Mouse (Mus musculus): Measurements from ENCODE around the gene Mllt1. TPM values are rescaled to one million over a fixed set of nuclear protein-coding genes. Genes with fewer than 3 reads are reported as not detected.

Mllt1 gene
- 19.2 and 21.3 TPM in 2 replicates for polyA plus RNA-seq (2014; fragmentation: Nextera tagmentation; extraction: Ambion mirVana)

GRCm38 (mm10) chr17:56935363-56936131 lies at the start of gene Mllt1:
Gene Mllt1, minus strand, starts transcription at chr17:56935415.
- H3K4me3 ChIP-seq (ENCODE audit: low read depth, low read length) = peak within 1 kb of the TSS; percentile 92
- no peaks in the 10 kb centered on the region for H3K36me3 ChIP-seq (ENCODE audit: control insufficient read depth, insufficient read depth, low read length)
- ATAC-seq (replicated peaks; ENCODE audit: low FRiP score) (peak; percentile 98), DNase-seq (ENCODE audit: low spot score) (peak; percentile 100)
- H3K4me2 ChIP-seq = peak within 1 kb of the TSS; percentile 73
- 3% methylated on average over 76 of the region's 76 CpGs for WGBS
- H3K9me3 ChIP-seq (ENCODE audit: control insufficient read depth, low read length) = no peaks in the 10 kb centered on the region
- peak within 1 kb of the TSS; percentile 64; the same call in 1 of the 2 replicates for H3K27ac ChIP-seq (ENCODE audit: low read depth, low read length)
- H3K9ac ChIP-seq (ENCODE audit: low read depth, low read length) = peak within 1 kb of the TSS; percentile 92
- peaks cover 20% of the 10 kb centered on the region for H3K4me1 ChIP-seq (replicated peaks; ENCODE audit: control insufficient read depth, insufficient read depth, low read length)
- H3K27me3 ChIP-seq (replicated peaks; ENCODE audit: control insufficient read depth, insufficient read depth, low read length) = no peaks in the 10 kb centered on the region

- Histone ChIP-seq H3K4me3 (ENCODE audit: low read depth, low read length) (no peak overlapping the region), H3K36me3 (ENCODE audit: control insufficient read depth, insufficient read depth, low read length) (no peaks in the 10 kb centered on the region), H3K27me3 (replicated peaks; ENCODE audit: control insufficient read depth, insufficient read depth, low read length) (no peaks in the 10 kb centered on the region), H3K9me3 (ENCODE audit: control insufficient read depth, low read length) (no peaks in the 10 kb centered on the region), H3K4me2 (no peak overlapping the region), H3K4me1 (replicated peaks; ENCODE audit: control insufficient read depth, insufficient read depth, low read length) (no peaks in the 10 kb centered on the region), H3K27ac (ENCODE audit: low read depth, low read length) (no peak overlapping the region), H3K9ac (ENCODE audit: low read depth, low read length) (no peak overlapping the region)
- DNase-seq (ENCODE audit: low spot score) = no peak
- 67% methylated on average over 9 of the region's 9 CpGs for WGBS
- ATAC-seq (replicated peaks; ENCODE audit: low FRiP score) = no peak
Observed at GRCm38 (mm10) chr17:56984886-56985285, 49.7 kb upstream of the Mllt1 start.

DNA sequence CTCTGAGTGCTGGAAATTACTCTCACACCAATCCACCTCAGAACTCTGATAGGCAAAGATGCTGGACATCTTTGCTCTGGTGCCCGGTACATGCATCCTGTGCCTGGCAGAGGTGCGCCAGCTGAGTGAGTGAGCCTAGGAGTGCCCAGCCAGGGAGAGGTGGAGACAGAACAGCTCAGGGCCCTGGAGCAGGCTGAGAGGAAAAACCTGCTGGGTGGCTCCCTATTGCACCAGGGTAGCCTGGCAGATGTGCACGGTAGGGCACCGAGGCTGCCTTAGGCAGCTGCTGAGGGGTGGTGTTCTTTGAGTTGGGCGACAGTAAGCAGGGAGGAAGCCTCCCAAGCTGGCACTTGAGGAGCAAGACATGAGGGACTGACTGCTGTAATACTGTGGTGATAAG lies 46.8 kb upstream of the Mllt1 start, which contains the start of gene Acer1:
TSS of gene Acer1 (minus strand) at position 114 of the 400 bp plus-strand sequence.
- Histone ChIP-seq H3K4me3 (ENCODE audit: low read depth, low read length) (no peak within 1 kb of the TSS), H3K27ac (ENCODE audit: low read depth, low read length) (no peak within 1 kb of the TSS), H3K9me3 (ENCODE audit: control insufficient read depth, low read length) (no peaks in the 10 kb centered on the region), H3K9ac (ENCODE audit: low read depth, low read length) (no peak within 1 kb of the TSS), H3K36me3 (ENCODE audit: control insufficient read depth, insufficient read depth, low read length) (no peaks in the 10 kb centered on the region), H3K4me1 (replicated peaks; ENCODE audit: control insufficient read depth, insufficient read depth, low read length) (no peaks in the 10 kb centered on the region), H3K27me3 (replicated peaks; ENCODE audit: control insufficient read depth, insufficient read depth, low read length) (no peaks in the 10 kb centered on the region), H3K4me2 (no peak within 1 kb of the TSS)
- DNase-seq (ENCODE audit: low spot score) = no peak
- no peak for ATAC-seq (replicated peaks; ENCODE audit: low FRiP score)
- WGBS = 69% methylated on average over 5 of the region's 5 CpGs

- H3K36me3 ChIP-seq (ENCODE audit: control insufficient read depth, insufficient read depth, low read length) = no peaks in the 10 kb centered on the region
- ATAC-seq (replicated peaks; ENCODE audit: low FRiP score) (no peak), DNase-seq (ENCODE audit: low spot score) (no peak)
- H3K4me3 ChIP-seq (ENCODE audit: low read depth, low read length) = no peak overlapping the region
- no peak overlapping the region for H3K9ac ChIP-seq (ENCODE audit: low read depth, low read length)
- no peak overlapping the region for H3K27ac ChIP-seq (ENCODE audit: low read depth, low read length)
- WGBS = 66% methylated on average over 7 of the region's 7 CpGs
- H3K9me3 ChIP-seq (ENCODE audit: control insufficient read depth, low read length) = no peaks in the 10 kb centered on the region
- H3K27me3 ChIP-seq (replicated peaks; ENCODE audit: control insufficient read depth, insufficient read depth, low read length) = no peaks in the 10 kb centered on the region
- H3K4me1 ChIP-seq (replicated peaks; ENCODE audit: control insufficient read depth, insufficient read depth, low read length) = no peaks in the 10 kb centered on the region
- no peak overlapping the region for H3K4me2 ChIP-seq
Observed at GRCm38 (mm10) chr17:56981049-56981448, 45.8 kb upstream of the Mllt1 start.

- Histone ChIP-seq H3K36me3 (ENCODE audit: control insufficient read depth, insufficient read depth, low read length) (no peaks in the 10 kb centered on the region), H3K27ac (ENCODE audit: low read depth, low read length) (no peak overlapping the region), H3K9me3 (ENCODE audit: control insufficient read depth, low read length) (no peaks in the 10 kb centered on the region), H3K4me2 (no peak overlapping the region), H3K4me1 (replicated peaks; ENCODE audit: control insufficient read depth, insufficient read depth, low read length) (no peaks in the 10 kb centered on the region), H3K4me3 (ENCODE audit: low read depth, low read length) (no peak overlapping the region), H3K9ac (ENCODE audit: low read depth, low read length) (no peak overlapping the region), H3K27me3 (replicated peaks; ENCODE audit: control insufficient read depth, insufficient read depth, low read length) (no peaks in the 10 kb centered on the region)
- DNase-seq (ENCODE audit: low spot score) (no peak), ATAC-seq (replicated peaks; ENCODE audit: low FRiP score) (no peak)
- 37% methylated on average over 7 of the region's 8 CpGs for WGBS
Observed at GRCm38 (mm10) chr17:56979524-56979923, 44.3 kb upstream of the Mllt1 start.

DNA sequence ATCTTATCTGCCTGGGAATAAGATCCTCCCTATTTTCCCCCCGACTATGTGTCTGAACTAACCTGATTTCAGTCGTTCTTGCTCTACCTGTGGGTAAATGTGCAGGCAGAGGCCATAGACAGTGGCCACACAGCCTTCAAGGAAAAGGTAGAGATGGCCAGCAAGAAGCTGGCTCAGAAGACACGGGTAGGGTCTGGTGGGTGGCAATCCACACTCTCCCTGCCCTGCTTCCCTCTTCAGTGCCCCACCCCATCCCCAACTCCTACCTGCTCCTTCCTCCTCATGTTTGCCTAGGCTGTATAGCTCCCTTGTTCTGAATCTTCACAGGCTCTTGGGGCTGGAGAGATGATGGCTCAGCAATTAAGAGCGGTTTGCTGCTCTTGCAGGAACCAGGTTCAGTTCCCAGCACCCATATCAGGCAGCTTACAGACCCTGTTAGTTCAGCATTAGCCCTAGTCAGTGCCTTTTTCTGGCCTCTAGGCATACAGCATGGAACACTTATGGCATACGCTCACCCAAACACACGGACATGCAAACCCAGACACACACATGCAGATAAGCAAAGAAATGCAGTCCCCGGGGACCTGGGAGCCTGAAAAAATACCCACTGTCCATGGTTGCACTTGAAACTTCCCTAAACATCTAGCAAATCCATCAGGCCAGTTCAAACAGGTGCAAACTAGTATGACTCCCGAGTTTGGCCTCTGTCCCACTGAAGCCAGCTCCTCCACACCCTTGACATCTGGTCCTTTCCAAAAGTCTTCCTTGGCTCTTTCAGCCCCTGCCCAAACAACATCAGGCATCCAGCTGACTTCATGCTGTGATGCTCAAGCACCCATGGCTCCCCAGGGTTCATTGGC lies 41.5 kb upstream of the Mllt1 start:
- DNase-seq (ENCODE audit: low spot score) = no peak
- Histone ChIP-seq H3K4me3 (ENCODE audit: low read depth, low read length) (no peak overlapping the region), H3K4me1 (replicated peaks; ENCODE audit: control insufficient read depth, insufficient read depth, low read length) (no peaks in the 10 kb centered on the region), H3K27ac (ENCODE audit: low read depth, low read length) (no peak overlapping the region), H3K27me3 (replicated peaks; ENCODE audit: control insufficient read depth, insufficient read depth, low read length) (no peaks in the 10 kb centered on the region), H3K9ac (ENCODE audit: low read depth, low read length) (no peak overlapping the region), H3K4me2 (no peak overlapping the region), H3K9me3 (ENCODE audit: control insufficient read depth, low read length) (no peaks in the 10 kb centered on the region), H3K36me3 (ENCODE audit: control insufficient read depth, insufficient read depth, low read length) (no peaks in the 10 kb centered on the region)
- no peak for ATAC-seq (replicated peaks; ENCODE audit: low FRiP score)
- 68% methylated on average over 8 of the region's 8 CpGs for WGBS

- 66% methylated on average over 3 of the region's 3 CpGs for WGBS
- ATAC-seq (replicated peaks; ENCODE audit: low FRiP score) (no peak), DNase-seq (ENCODE audit: low spot score) (no peak)
- H3K36me3 ChIP-seq (ENCODE audit: control insufficient read depth, insufficient read depth, low read length) = no peaks in the 10 kb centered on the region
- peaks cover 3% of the 10 kb centered on the region; the same call in 1 of the 2 replicates for H3K27me3 ChIP-seq (replicated peaks; ENCODE audit: control insufficient read depth, insufficient read depth, low read length)
- H3K27ac ChIP-seq (ENCODE audit: low read depth, low read length) = no peak overlapping the region
- no peaks in the 10 kb centered on the region for H3K9me3 ChIP-seq (ENCODE audit: control insufficient read depth, low read length)
- no peak overlapping the region for H3K9ac ChIP-seq (ENCODE audit: low read depth, low read length)
- no peaks in the 10 kb centered on the region for H3K4me1 ChIP-seq (replicated peaks; ENCODE audit: control insufficient read depth, insufficient read depth, low read length)
- no peak overlapping the region for H3K4me2 ChIP-seq
- no peak overlapping the region for H3K4me3 ChIP-seq (ENCODE audit: low read depth, low read length)
Observed at GRCm38 (mm10) chr17:56975391-56975790, 40.2 kb upstream of the Mllt1 start.

GRCm38 (mm10) chr17:56974708-56975240 lies 39.6 kb upstream of the Mllt1 start:
- H3K36me3 ChIP-seq (ENCODE audit: control insufficient read depth, insufficient read depth, low read length) = no peaks in the 10 kb centered on the region
- no peaks in the 10 kb centered on the region for H3K9me3 ChIP-seq (ENCODE audit: control insufficient read depth, low read length)
- no peak overlapping the region for H3K9ac ChIP-seq (ENCODE audit: low read depth, low read length)
- no peaks in the 10 kb centered on the region for H3K4me1 ChIP-seq (replicated peaks; ENCODE audit: control insufficient read depth, insufficient read depth, low read length)
- H3K4me2 ChIP-seq = no peak overlapping the region
- no peak overlapping the region for H3K4me3 ChIP-seq (ENCODE audit: low read depth, low read length)
- no peak for DNase-seq (ENCODE audit: low spot score)
- no peak for ATAC-seq (replicated peaks; ENCODE audit: low FRiP score)
- WGBS = 75% methylated on average over 5 of the region's 5 CpGs
- H3K27ac ChIP-seq (ENCODE audit: low read depth, low read length) = no peak overlapping the region
- peaks cover 6% of the 10 kb centered on the region; the same call in 1 of the 2 replicates for H3K27me3 ChIP-seq (replicated peaks; ENCODE audit: control insufficient read depth, insufficient read depth, low read length)
